Mouse (Mus musculus): ENCODE results near the gene Maml2. TPM values are rescaled to one million over a fixed set of nuclear protein-coding genes. Genes with fewer than 3 reads are reported as not detected.

Maml2 gene
- polyA plus RNA-seq, 1 experiment = 0.02 TPM

- TF ChIP-seq TAL1 (IDR thresholded peaks at IDR 0.05; ENCODE audit: low read length) (no peak), GATA1 (IDR thresholded peaks at IDR 0.05; ENCODE audit: low read length) (no peak)
- peaks cover 2% of the 10 kb centered on the region; the same call in 1 of the 2 replicates for H3K9me3 ChIP-seq (ENCODE audit: control insufficient read depth, low read length)
- H3K4me3 ChIP-seq (replicated peaks) = no peak overlapping the region
- H3K27me3 ChIP-seq (ENCODE audit: control insufficient read depth) = no peaks in the 10 kb centered on the region
- no peaks in the 10 kb centered on the region for H3K4me1 ChIP-seq (ENCODE audit: control insufficient read depth)
- H3K36me3 ChIP-seq (ENCODE audit: control insufficient read depth) = no peaks in the 10 kb centered on the region
Measured at GRCm38 (mm10) chr9:13577150-13577549, 279.4 kb downstream of the Maml2 start.

GRCm38 (mm10) chr9:13581184-13581583 lies 283.4 kb downstream of the Maml2 start:
- no peaks in the 10 kb centered on the region for H3K9me3 ChIP-seq (ENCODE audit: control insufficient read depth, low read length)
- H3K4me3 ChIP-seq (replicated peaks) = no peak overlapping the region
- H3K4me1 ChIP-seq (ENCODE audit: control insufficient read depth) = no peaks in the 10 kb centered on the region
- TF ChIP-seq TAL1 (IDR thresholded peaks at IDR 0.05; ENCODE audit: low read length) = no peak
- no peak for TF ChIP-seq GATA1 (IDR thresholded peaks at IDR 0.05; ENCODE audit: low read length)
- H3K27me3 ChIP-seq (ENCODE audit: control insufficient read depth) = no peaks in the 10 kb centered on the region
- H3K36me3 ChIP-seq (ENCODE audit: control insufficient read depth) = no peaks in the 10 kb centered on the region

- TF ChIP-seq TAL1 (IDR thresholded peaks at IDR 0.05; ENCODE audit: low read length) (no peak), GATA1 (IDR thresholded peaks at IDR 0.05; ENCODE audit: low read length) (no peak)
- H3K36me3 ChIP-seq (ENCODE audit: control insufficient read depth) = no peaks in the 10 kb centered on the region
- H3K9me3 ChIP-seq (ENCODE audit: control insufficient read depth, low read length) = no peaks in the 10 kb centered on the region
- H3K27me3 ChIP-seq (ENCODE audit: control insufficient read depth) = no peaks in the 10 kb centered on the region
- no peak overlapping the region for H3K4me3 ChIP-seq (replicated peaks)
- H3K4me1 ChIP-seq (ENCODE audit: control insufficient read depth) = no peaks in the 10 kb centered on the region
Measured at GRCm38 (mm10) chr9:13583952-13584351, 286.2 kb downstream of the Maml2 start.

GRCm38 (mm10) chr9:13584435-13584834 lies 286.7 kb downstream of the Maml2 start:
- H3K36me3 ChIP-seq (ENCODE audit: control insufficient read depth) = no peaks in the 10 kb centered on the region
- H3K4me3 ChIP-seq (replicated peaks) = no peak overlapping the region
- no peaks in the 10 kb centered on the region for H3K9me3 ChIP-seq (ENCODE audit: control insufficient read depth, low read length)
- no peaks in the 10 kb centered on the region for H3K4me1 ChIP-seq (ENCODE audit: control insufficient read depth)
- TF ChIP-seq TAL1 (IDR thresholded peaks at IDR 0.05; ENCODE audit: low read length) = no peak
- no peak for TF ChIP-seq GATA1 (IDR thresholded peaks at IDR 0.05; ENCODE audit: low read length)
- H3K27me3 ChIP-seq (ENCODE audit: control insufficient read depth) = no peaks in the 10 kb centered on the region

- Histone ChIP-seq H3K9me3 (ENCODE audit: control insufficient read depth, low read length) (no peaks in the 10 kb centered on the region), H3K36me3 (ENCODE audit: control insufficient read depth) (no peaks in the 10 kb centered on the region), H3K4me1 (ENCODE audit: control insufficient read depth) (no peaks in the 10 kb centered on the region), H3K27me3 (ENCODE audit: control insufficient read depth) (no peaks in the 10 kb centered on the region), H3K4me3 (replicated peaks) (no peak overlapping the region)
- TF ChIP-seq GATA1 (IDR thresholded peaks at IDR 0.05; ENCODE audit: low read length) = no peak
- no peak for TF ChIP-seq TAL1 (IDR thresholded peaks at IDR 0.05; ENCODE audit: low read length)
Measured at GRCm38 (mm10) chr9:13587085-13587933, 289.6 kb downstream of the Maml2 start.

- no peaks in the 10 kb centered on the region for H3K27me3 ChIP-seq (ENCODE audit: control insufficient read depth)
- H3K9me3 ChIP-seq (ENCODE audit: control insufficient read depth, low read length) = no peaks in the 10 kb centered on the region
- no peaks in the 10 kb centered on the region for H3K4me1 ChIP-seq (ENCODE audit: control insufficient read depth)
- TF ChIP-seq GATA1 (IDR thresholded peaks at IDR 0.05; ENCODE audit: low read length) (no peak), TAL1 (IDR thresholded peaks at IDR 0.05; ENCODE audit: low read length) (no peak)
- no peaks in the 10 kb centered on the region for H3K36me3 ChIP-seq (ENCODE audit: control insufficient read depth)
- H3K4me3 ChIP-seq (replicated peaks) = no peak overlapping the region
Measured at GRCm38 (mm10) chr9:13588786-13589185, 291.0 kb downstream of the Maml2 start.

GRCm38 (mm10) chr9:13592701-13593100 lies 294.9 kb downstream of the Maml2 start:
- no peaks in the 10 kb centered on the region for H3K36me3 ChIP-seq (ENCODE audit: control insufficient read depth)
- H3K27me3 ChIP-seq (ENCODE audit: control insufficient read depth) = no peaks in the 10 kb centered on the region
- no peaks in the 10 kb centered on the region for H3K9me3 ChIP-seq (ENCODE audit: control insufficient read depth, low read length)
- H3K4me1 ChIP-seq (ENCODE audit: control insufficient read depth) = no peaks in the 10 kb centered on the region
- H3K4me3 ChIP-seq (replicated peaks) = no peak overlapping the region
- no peak for TF ChIP-seq GATA1 (IDR thresholded peaks at IDR 0.05; ENCODE audit: low read length)
- no peak for TF ChIP-seq TAL1 (IDR thresholded peaks at IDR 0.05; ENCODE audit: low read length)

- Histone ChIP-seq H3K4me3 (replicated peaks) (no peak overlapping the region), H3K27me3 (ENCODE audit: control insufficient read depth) (no peaks in the 10 kb centered on the region), H3K4me1 (ENCODE audit: control insufficient read depth) (no peaks in the 10 kb centered on the region), H3K36me3 (ENCODE audit: control insufficient read depth) (no peaks in the 10 kb centered on the region), H3K9me3 (ENCODE audit: control insufficient read depth, low read length) (no peaks in the 10 kb centered on the region)
- TF ChIP-seq GATA1 (IDR thresholded peaks at IDR 0.05; ENCODE audit: low read length) = no peak
- TF ChIP-seq TAL1 (IDR thresholded peaks at IDR 0.05; ENCODE audit: low read length) = no peak
Measured at GRCm38 (mm10) chr9:13597736-13598135, 300.0 kb downstream of the Maml2 start.

- Histone ChIP-seq H3K36me3 (ENCODE audit: control insufficient read depth) (no peaks in the 10 kb centered on the region), H3K4me3 (replicated peaks) (no peak overlapping the region), H3K9me3 (ENCODE audit: control insufficient read depth, low read length) (no peaks in the 10 kb centered on the region), H3K27me3 (ENCODE audit: control insufficient read depth) (no peaks in the 10 kb centered on the region), H3K4me1 (ENCODE audit: control insufficient read depth) (no peaks in the 10 kb centered on the region)
- TF ChIP-seq TAL1 (IDR thresholded peaks at IDR 0.05; ENCODE audit: low read length) (no peak), GATA1 (IDR thresholded peaks at IDR 0.05; ENCODE audit: low read length) (no peak)
Measured at GRCm38 (mm10) chr9:13598596-13599333, 301.0 kb downstream of the Maml2 start.
